Mouse (Mus musculus) ES-E14 (cell line): ENCODE data around the gene Cox19. TPM values are rescaled to one million over a fixed set of nuclear protein-coding genes. Genes with fewer than 3 reads are reported as not detected.

ENCODE experiments used
- DNase-seq: peaks from one replicate; pipeline ENCODE4 v3.0.0-alpha.2; 2013; ENCODE audit warnings: low read depth, low spot score
- H3K27ac ChIP-seq: 2 replicates; pipeline ENCODE4 v1.5.1; 2012; ENCODE audit warnings: low read depth, mild to moderate bottlenecking, low read length, moderate library complexity, mixed read lengths; ENCODE audit not compliant: poor library complexity, insufficient read depth, severe bottlenecking
- H3K36me3 ChIP-seq: 2 replicates; pipeline ENCODE4 v1.6.1; 2012; ENCODE audit warnings: mild to moderate bottlenecking, low read length, moderate library complexity, mixed read lengths; ENCODE audit not compliant: control insufficient read depth, poor library complexity, insufficient read depth, severe bottlenecking
- H3K4me1 ChIP-seq, 2 experiments: fragments of 150-350 bp in 1 of 2; sonication (generic) in 1 of 2; 2 replicates each; pipeline ENCODE4 v1.6.1; 2012; ENCODE audit warnings: low read length in 2 of 2, mild to moderate bottlenecking in 1 of 2, mixed read lengths in 1 of 2; ENCODE audit not compliant: control insufficient read depth in 2 of 2, insufficient read depth in 2 of 2, poor library complexity in 1 of 2
- H3K4me3 ChIP-seq, 2 experiments: fragments of 150-350 bp in 1 of 2; sonication (generic) in 1 of 2; 2 replicates each; pipeline ENCODE4 v1.5.1; 2012; ENCODE audit warnings: low read length in 2 of 2, low read depth in 1 of 2, mild to moderate bottlenecking in 1 of 2, mixed read lengths in 1 of 2; ENCODE audit not compliant: insufficient read depth in 1 of 2, poor library complexity in 1 of 2, severe bottlenecking in 1 of 2
- H3K9ac ChIP-seq: 2 replicates; pipeline ENCODE4 v1.6.1; 2012; ENCODE audit warnings: low read depth, mild to moderate bottlenecking, low read length, mixed read lengths; ENCODE audit not compliant: poor library complexity, insufficient read depth, severe bottlenecking
- H3K9me3 ChIP-seq: fragments of 150-350 bp; sonication (generic); 2 replicates; pipeline ENCODE4 v1.6.1; 2012; ENCODE audit warnings: low read depth, mild to moderate bottlenecking, low read length; ENCODE audit not compliant: control insufficient read depth, insufficient read depth
- CHD2 ChIP-seq: IDR thresholded peaks from 2 replicates; pipeline ENCODE4 v1.6.1; 2014; ENCODE audit warnings: mild to moderate bottlenecking, low read depth, low read length, inconsistent platforms
- HCFC1 ChIP-seq: IDR thresholded peaks from 2 replicates; pipeline ENCODE4 v1.6.1; 2012; ENCODE audit warnings: low read length, inconsistent platforms, borderline replicate concordance; ENCODE audit not compliant: insufficient read depth
- MAFK ChIP-seq: IDR thresholded peaks from 2 replicates; pipeline ENCODE4 v1.6.1; 2014; ENCODE audit warnings: mild to moderate bottlenecking, low read depth, low read length, inconsistent platforms; ENCODE audit not compliant: insufficient read depth
- ZC3H11A ChIP-seq: IDR thresholded peaks from 2 replicates; pipeline ENCODE4 v1.6.1; 2012; ENCODE audit warnings: low read depth, mild to moderate bottlenecking, inconsistent platforms, low read length, borderline replicate concordance
- ZNF384 ChIP-seq: IDR thresholded peaks from 2 replicates; pipeline ENCODE4 v1.6.1; 2012; ENCODE audit warnings: low read depth, low read length, inconsistent platforms
- in situ Hi-C, 2 experiments: fragments of 600-800 bp; cut with MboI; formaldehyde crosslinking; loops; one replicate each; pipeline ENCODE4 v1.15.1; 2025; ENCODE audit warnings: low sequenced_read_pairs in 2 of 2, inconsistent platforms in 1 of 2; ENCODE audit not compliant: unreplicated experiment in 2 of 2
- total RNA-seq: library from RNA; depleted of rRNA; stranded (reverse); fragments of 300-350 nt; gene quantifications from 2 replicates; pipeline ENCODE4 v1.2.3, GENCODE M21; 2012

Cox19 gene
- total RNA-seq, 1 experiment = 26.6 TPM

GRCm38 (mm10) chr5:139397359-139397916 is 46.2 kb upstream of the Cox19 start:
- Histone ChIP-seq H3K9me3 (no peaks in the 10 kb centered on the region), H3K27ac (no peak overlapping the region), H3K36me3 (no peaks in the 10 kb centered on the region), H3K4me3 (no peak overlapping the region), H3K9ac (no peak overlapping the region), H3K4me1 (peaks cover 0 to 2% of the 10 kb centered on the region in 2 experiments; a peak in 1 of 4 replicates)
- no peak for DNase-seq
- in situ Hi-C loops = no loop called here
- no peak for TF ChIP-seq ZNF384

- Histone ChIP-seq H3K4me1 (peaks cover 0 to 4% of the 10 kb centered on the region in 2 experiments; a peak in 1 of 4 replicates), H3K36me3 (no peaks in the 10 kb centered on the region; the same call in 1 of the 2 replicates), H3K9ac (no peak overlapping the region), H3K27ac (no peak overlapping the region), H3K4me3 (no peak overlapping the region), H3K9me3 (no peaks in the 10 kb centered on the region)
- DNase-seq = no peak
- in situ Hi-C loops = no loop called here
- TF ChIP-seq ZNF384 (no peak), HCFC1 (no peak), MAFK (no peak), CHD2 (no peak), ZC3H11A (no peak)
Measured at GRCm38 (mm10) chr5:139395528-139395927, 44.3 kb upstream of the Cox19 start.

GRCm38 (mm10) chr5:139394399-139394798 is 43.2 kb upstream of the Cox19 start:
- Histone ChIP-seq H3K36me3 (no peaks in the 10 kb centered on the region; the same call in 1 of the 2 replicates), H3K9ac (no peak overlapping the region), H3K27ac (no peak overlapping the region), H3K4me3 (no peak overlapping the region), H3K4me1 (peaks cover 0 to 4% of the 10 kb centered on the region in 2 experiments; a peak in 1 of 4 replicates), H3K9me3 (no peaks in the 10 kb centered on the region)
- in situ Hi-C loops = no loop called here
- DNase-seq = no peak
- TF ChIP-seq ZNF384 = no peak
- no peak for TF ChIP-seq MAFK
- TF ChIP-seq CHD2 = no peak
- no peak for TF ChIP-seq ZC3H11A
- no peak for TF ChIP-seq HCFC1

GRCm38 (mm10) chr5:139393197-139393588 is 42.0 kb upstream of the Cox19 start:
- H3K27ac ChIP-seq = no peak overlapping the region
- in situ Hi-C loops = no loop called here

More at GRCm38 (mm10) chr5:139393197-139393588, 42.0 kb upstream of the Cox19 start:
- no peak for DNase-seq
- H3K36me3 ChIP-seq = no peaks in the 10 kb centered on the region; the same call in 1 of the 2 replicates
- no peaks in the 10 kb centered on the region for H3K9me3 ChIP-seq
- no peak for TF ChIP-seq CHD2
- no peak for TF ChIP-seq HCFC1
- no peak for TF ChIP-seq ZC3H11A
- no peak for TF ChIP-seq ZNF384
- no peak for TF ChIP-seq MAFK
- no peak overlapping the region for H3K4me3 ChIP-seq
- H3K9ac ChIP-seq = no peak overlapping the region
- H3K4me1 ChIP-seq = peaks cover 0 to 4% of the 10 kb centered on the region in 2 experiments; a peak in 1 of 4 replicates
